Mouse (Mus musculus) myocyte (in vitro differentiated cells): Measurements from ENCODE around the gene Smoc2. TPM values are rescaled to one million over a fixed set of nuclear protein-coding genes. Genes with fewer than 3 reads are reported as not detected.

Experiments used
- H3K27me3 ChIP-seq: one replicate; pipeline ENCODE4 v1.6.1; 2011; ENCODE audit not compliant: control insufficient read depth, insufficient read depth, insufficient read length
- H3K36me3 ChIP-seq: one replicate; pipeline ENCODE4 v1.6.1; 2011; ENCODE audit not compliant: control insufficient read depth, insufficient read depth
- H3K4me2 ChIP-seq: one replicate; pipeline ENCODE4 v1.6.1; 2011; ENCODE audit warnings: low read depth, control low read depth
- H3K4me3 ChIP-seq: one replicate; pipeline ENCODE4 v1.5.1; 2011; ENCODE audit warnings: mild to moderate bottlenecking, control low read depth, moderate library complexity
- H3K79me2 ChIP-seq: one replicate; pipeline ENCODE4 v1.6.1; 2011; ENCODE audit not compliant: control insufficient read depth, insufficient read depth
- H3ac ChIP-seq: one replicate; pipeline ENCODE4 v1.6.1; 2011; ENCODE audit not compliant: control insufficient read depth, insufficient read length
- CEBPB ChIP-seq: IDR thresholded peaks from 2 replicates; pipeline ENCODE4 v1.6.1; 2011; ENCODE audit warnings: mild to moderate bottlenecking, moderate library complexity; ENCODE audit not compliant: poor library complexity, insufficient read depth, severe bottlenecking
- E2F4 ChIP-seq: IDR thresholded peaks from one replicate; pipeline ENCODE4 v1.6.1; 2011; ENCODE audit warnings: mild to moderate bottlenecking, control low read depth, moderate library complexity; ENCODE audit not compliant: insufficient read depth
- MAX ChIP-seq: IDR thresholded peaks from one replicate; pipeline ENCODE4 v1.6.1; 2011; ENCODE audit warnings: low read depth, mild to moderate bottlenecking, control low read depth
- MYOD1 ChIP-seq, 3 experiments: IDR thresholded peaks; one replicate each; pipeline ENCODE4 v1.6.1; 2011; ENCODE audit warnings: control low read depth in 2 of 3, low read depth in 2 of 3, mild to moderate bottlenecking in 2 of 3, moderate library complexity in 1 of 3; ENCODE audit not compliant: insufficient read length in 2 of 3, control insufficient read depth in 1 of 3
- MYOG ChIP-seq, 3 experiments: IDR thresholded peaks; one replicate each; pipeline ENCODE4 v1.6.1; 2011; ENCODE audit warnings: control low read depth in 2 of 3, low read depth in 2 of 3, mild to moderate bottlenecking in 2 of 3; ENCODE audit not compliant: insufficient read length in 2 of 3, control insufficient read depth in 1 of 3, insufficient read depth in 1 of 3
- POLR2A ChIP-seq: IDR thresholded peaks from one replicate; pipeline ENCODE4 v1.6.1; 2011; ENCODE audit warnings: low read depth, mild to moderate bottlenecking, control low read depth, moderate library complexity; ENCODE audit not compliant: insufficient read length
- POLR2AphosphoS2 ChIP-seq: IDR thresholded peaks from one replicate; pipeline ENCODE4 v1.6.1; 2011; ENCODE audit warnings: low read depth, control low read depth; ENCODE audit not compliant: insufficient read length
- REST ChIP-seq: IDR thresholded peaks from one replicate; pipeline ENCODE4 v1.6.1; 2011; ENCODE audit warnings: mild to moderate bottlenecking, control low read depth, moderate library complexity; ENCODE audit not compliant: insufficient read depth, insufficient read length
- SRF ChIP-seq: IDR thresholded peaks from one replicate; pipeline ENCODE4 v1.6.1; 2011; ENCODE audit warnings: low read depth; ENCODE audit not compliant: control insufficient read depth, insufficient read length
- TCF12 ChIP-seq: IDR thresholded peaks from one replicate; pipeline ENCODE4 v1.6.1; 2011; ENCODE audit warnings: mild to moderate bottlenecking, control low read depth; ENCODE audit not compliant: poor library complexity, insufficient read depth, severe bottlenecking
- TCF3 ChIP-seq: IDR thresholded peaks from one replicate; pipeline ENCODE4 v1.6.1; 2011; ENCODE audit warnings: low read depth, control low read depth; ENCODE audit not compliant: insufficient read length
- USF1 ChIP-seq: IDR thresholded peaks from one replicate; pipeline ENCODE4 v1.6.1; 2011; ENCODE audit warnings: low read depth, mild to moderate bottlenecking, control low read depth, moderate library complexity
- polyA plus RNA-seq: library from polyadenylated mRNA; unstranded; fragments of >200 nt; fragmentation: generic; extraction: Trizol; gene quantifications from one replicate; pipeline ENCODE4 v1.2.1, GENCODE M21; 2012; ENCODE audit warnings: missing spikeins

Smoc2 gene
- polyA plus RNA-seq, 1 experiment: 12.6 TPM

DNA sequence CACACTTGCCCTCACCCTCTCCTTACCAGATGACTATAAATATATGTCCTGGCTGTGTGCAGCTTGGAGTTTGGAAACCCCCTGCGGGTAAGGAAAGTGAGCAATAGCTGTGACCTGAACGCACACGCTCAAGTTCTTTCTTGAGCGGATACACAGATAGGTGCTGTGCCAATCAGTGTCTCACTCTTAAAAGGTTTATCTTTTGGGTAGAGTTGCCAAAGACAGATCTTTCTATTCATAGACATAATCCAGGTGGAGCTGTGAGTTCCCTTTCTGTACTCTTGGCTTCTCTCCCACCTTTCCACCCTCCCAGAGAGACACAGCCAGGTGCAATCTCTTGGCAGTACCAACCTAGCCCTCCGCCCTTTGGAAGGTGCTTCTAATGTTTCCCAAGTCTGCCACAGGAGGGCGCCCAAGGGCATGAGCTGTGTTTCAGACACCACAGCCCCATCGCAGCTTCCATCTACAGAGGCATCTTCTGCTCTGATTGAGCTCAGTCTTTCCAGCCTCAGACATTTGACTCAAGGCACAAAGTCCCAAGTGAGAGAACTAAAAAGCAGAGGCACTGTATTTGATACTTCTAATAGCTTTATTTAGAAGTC, 8.8 kb downstream of the Smoc2 start:
- H3K36me3 ChIP-seq: no peaks in the 10 kb centered on the region
- H3K79me2 ChIP-seq: no peaks in the 10 kb centered on the region
- TF ChIP-seq MYOG (IDR thresholded peaks at IDR 0.05; ENCODE audit: control insufficient read depth in 1 of 3, insufficient read depth in 1 of 3, insufficient read length in 2 of 3, low read depth in 2 of 3) (no peak), POLR2A (no peak), SRF (no peak), MYOD1 (IDR thresholded peaks at IDR 0.05; ENCODE audit: control insufficient read depth in 1 of 3, insufficient read length in 2 of 3, low read depth in 2 of 3) (no peak), TCF12 (no peak), USF1 (no peak), REST (no peak), E2F4 (no peak), MAX (no peak), POLR2AphosphoS2 (no peak), TCF3 (no peak), CEBPB (no peak)
- H3K4me2 ChIP-seq: no peak overlapping the region
- H3ac ChIP-seq: no peak overlapping the region
- H3K4me3 ChIP-seq: no peak overlapping the region
- H3K27me3 ChIP-seq: no peaks in the 10 kb centered on the region

- Histone ChIP-seq H3K36me3 (no peaks in the 10 kb centered on the region), H3K4me2 (no peak overlapping the region), H3ac (no peak overlapping the region), H3K4me3 (no peak overlapping the region), H3K79me2 (no peaks in the 10 kb centered on the region), H3K27me3 (no peaks in the 10 kb centered on the region)
- TF ChIP-seq POLR2AphosphoS2 (no peak), CEBPB (no peak), MAX (no peak), USF1 (no peak), REST (no peak), E2F4 (no peak), POLR2A (no peak), MYOD1 (IDR thresholded peaks at IDR 0.05; ENCODE audit: control insufficient read depth in 1 of 3, insufficient read length in 2 of 3, low read depth in 2 of 3) (no peak), TCF12 (no peak), MYOG (IDR thresholded peaks at IDR 0.05; ENCODE audit: control insufficient read depth in 1 of 3, insufficient read depth in 1 of 3, insufficient read length in 2 of 3, low read depth in 2 of 3) (no peak), TCF3 (no peak), SRF (no peak)
Measured at GRCm38 (mm10) chr17:14293617-14294016, 14.3 kb downstream of the Smoc2 start.

DNA sequence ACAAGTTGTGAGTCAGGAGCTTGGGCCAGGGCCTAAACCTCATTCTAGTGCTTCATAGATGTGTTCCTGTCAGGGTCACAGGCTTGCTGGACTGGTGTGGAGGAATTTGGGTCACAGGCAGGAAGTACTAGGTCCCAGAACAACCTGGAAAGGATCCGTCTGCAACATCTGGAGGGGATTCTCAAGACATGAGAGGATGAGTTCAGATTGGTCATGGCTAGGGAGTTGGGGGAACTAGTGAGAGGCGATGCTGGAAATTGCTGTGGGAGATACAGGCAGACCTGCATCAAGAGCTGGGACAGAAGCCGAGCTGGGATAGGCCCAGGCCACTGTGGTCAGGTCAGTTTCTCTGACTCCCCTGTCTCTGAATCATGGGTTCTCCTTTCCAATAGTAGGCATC, 15.8 kb downstream of the Smoc2 start:
- H3K79me2 ChIP-seq: no peaks in the 10 kb centered on the region
- no peak for TF ChIP-seq TCF3
- no peak for TF ChIP-seq POLR2AphosphoS2
- TF ChIP-seq USF1: no peak
- no peak for TF ChIP-seq CEBPB
- no peak for TF ChIP-seq MYOD1 (IDR thresholded peaks at IDR 0.05; ENCODE audit: control insufficient read depth in 1 of 3, insufficient read length in 2 of 3, low read depth in 2 of 3)
- no peak for TF ChIP-seq E2F4
- TF ChIP-seq REST: no peak
- no peak for TF ChIP-seq POLR2A
- TF ChIP-seq MYOG (IDR thresholded peaks at IDR 0.05; ENCODE audit: control insufficient read depth in 1 of 3, insufficient read depth in 1 of 3, insufficient read length in 2 of 3, low read depth in 2 of 3): no peak
- no peak for TF ChIP-seq SRF

DNA sequence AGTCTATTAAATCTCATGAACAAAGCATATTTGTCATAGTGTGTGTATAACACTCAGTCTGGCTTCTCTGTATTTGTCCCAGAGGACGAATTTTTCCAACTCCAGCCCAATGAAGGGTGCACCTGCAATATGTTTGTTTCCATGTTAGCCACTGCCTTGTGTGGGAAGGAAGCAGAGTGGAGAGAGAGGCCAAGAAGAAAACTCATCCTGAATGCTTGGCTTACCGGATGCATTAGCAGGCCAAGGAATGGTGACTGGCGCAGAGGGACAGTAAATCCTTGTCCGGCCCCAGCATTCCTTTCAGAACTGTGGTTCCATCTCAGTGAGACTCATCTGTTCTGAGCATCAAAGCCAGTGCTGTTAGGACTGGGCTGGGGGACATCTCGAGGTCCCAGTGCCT, 21.1 kb downstream of the Smoc2 start:
- Histone ChIP-seq H3K79me2 (no peaks in the 10 kb centered on the region), H3K27me3 (no peaks in the 10 kb centered on the region), H3ac (no peak overlapping the region), H3K36me3 (no peaks in the 10 kb centered on the region), H3K4me3 (no peak overlapping the region), H3K4me2 (no peak overlapping the region)
- no peak for TF ChIP-seq SRF
- TF ChIP-seq POLR2A: no peak
- TF ChIP-seq MYOD1 (IDR thresholded peaks at IDR 0.05; ENCODE audit: control insufficient read depth in 1 of 3, insufficient read length in 2 of 3, low read depth in 2 of 3): no peak
- TF ChIP-seq MAX: no peak
- no peak for TF ChIP-seq E2F4
- no peak for TF ChIP-seq POLR2AphosphoS2
- TF ChIP-seq TCF3: no peak
- no peak for TF ChIP-seq CEBPB
- TF ChIP-seq MYOG (IDR thresholded peaks at IDR 0.05; ENCODE audit: control insufficient read depth in 1 of 3, insufficient read depth in 1 of 3, insufficient read length in 2 of 3, low read depth in 2 of 3): no peak
- TF ChIP-seq REST: no peak

More for the DNA sequence above, 15.8 kb downstream of the Smoc2 start:
- H3K36me3 ChIP-seq: no peaks in the 10 kb centered on the region
- H3K4me3 ChIP-seq: no peak overlapping the region
- no peak overlapping the region for H3ac ChIP-seq
- H3K4me2 ChIP-seq: no peak overlapping the region
- no peaks in the 10 kb centered on the region for H3K27me3 ChIP-seq
